Mouse (Mus musculus) left cerebral cortex, adult 11 months (tissue): ENCODE results near the gene Ldah.

Experiments used
- DNase-seq: peaks from one replicate; pipeline ENCODE4 v3.0.0; 2022; ENCODE audit warnings: low spot score

Gene Ldah

GRCm38 (mm10) chr12:8313270-8313771, 105.4 kb downstream of the Ldah start, which contains the start of gene Hs1bp3:
Hs1bp3 (plus strand) TSS chr12:8313432.
- peak; percentile 76 for DNase-seq

- no peak for DNase-seq
Observed at GRCm38 (mm10) chr12:8313773-8314172, 105.9 kb downstream of the Ldah start.

- no peak for DNase-seq
Observed at GRCm38 (mm10) chr12:8316541-8316940, 108.6 kb downstream of the Ldah start.

- peak; percentile 74 for DNase-seq
Observed at GRCm38 (mm10) chr12:8320084-8320713, 112.3 kb downstream of the Ldah start.

- DNase-seq, result no peak
Observed at GRCm38 (mm10) chr12:8321506-8321905, 113.6 kb downstream of the Ldah start.

- no peak for DNase-seq
Observed at GRCm38 (mm10) chr12:8324086-8324485, 116.2 kb downstream of the Ldah start.

- no peak for DNase-seq
Observed at GRCm38 (mm10) chr12:8325245-8325942, 117.5 kb downstream of the Ldah start.

GRCm38 (mm10) chr12:8325943-8326522, 118.1 kb downstream of the Ldah start:
- DNase-seq, result peak; percentile 66

- DNase-seq, result peak; percentile 90
Observed at GRCm38 (mm10) chr12:8326825-8327674, 119.1 kb downstream of the Ldah start.

- DNase-seq, result no peak
Observed at GRCm38 (mm10) chr12:8327675-8328053, 119.8 kb downstream of the Ldah start.

- DNase-seq, result no peak
Observed at GRCm38 (mm10) chr12:8329236-8329635, 121.3 kb downstream of the Ldah start.

- no peak for DNase-seq
Observed at GRCm38 (mm10) chr12:8331489-8332173, 123.7 kb downstream of the Ldah start.

- DNase-seq, result no peak
Observed at GRCm38 (mm10) chr12:8332174-8332542, 124.3 kb downstream of the Ldah start.

GRCm38 (mm10) chr12:8333617-8334016, 125.7 kb downstream of the Ldah start:
- no peak for DNase-seq

- DNase-seq, result no peak
Observed at GRCm38 (mm10) chr12:8334261-8334660, 126.4 kb downstream of the Ldah start.
